Comparison of ENCODE assay signal across 9 mouse cellular contexts in the genomic region with DNA sequence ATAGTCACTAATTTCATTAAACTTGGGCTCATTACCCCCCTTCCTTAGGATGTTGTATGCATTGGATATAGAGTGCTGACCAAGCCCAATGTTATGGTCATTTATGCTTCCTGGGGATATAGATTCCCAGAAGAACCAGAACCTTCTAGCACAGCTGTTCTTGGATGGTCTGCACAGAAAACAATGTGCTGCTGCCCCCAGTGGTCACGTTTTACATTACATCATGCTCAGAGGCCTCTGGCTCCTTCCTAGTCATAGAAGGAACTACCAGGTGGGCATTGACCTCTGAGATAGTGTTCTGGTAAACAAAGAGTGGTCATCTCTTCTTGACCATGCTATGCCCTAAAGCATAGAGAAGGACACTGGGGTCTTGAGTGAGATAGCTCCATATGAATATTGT.
DNase-seq lines count a peak whose midpoint lies in the region; ATAC-seq lines count a peak whose summit lies in the region.
"Had no signal": no experiment of that assay in that cellular context is flagged by ENCODE, and none has a peak within 500 bp of the region (broad histone marks: within the 10 kb centered on the region; RNA-seq: fewer than 3 reads in every experiment).

No protein-coding gene starts in this region.

- no peak overlapping the region for H3K4me3 ChIP-seq in forebrain, embryonic 14.5 days (ENCODE audit: low read depth, low read length)
- H3K4me3 ChIP-seq: liver, embryonic 15.5 days had no signal

- H3K27ac ChIP-seq in forebrain, embryonic 14.5 days (ENCODE audit: low read depth, low read length): no peak overlapping the region
- H3K27ac ChIP-seq: liver, embryonic 15.5 days had no signal

- H3K4me2 ChIP-seq in forebrain, embryonic 14.5 days (ENCODE audit: low read length): no peak overlapping the region
- H3K4me2 ChIP-seq: liver, embryonic 15.5 days had no signal

- DNase-seq in heart, postnatal 14 days: peak; percentile 4 to 18
- no peak for DNase-seq in heart, postnatal 25 days (ENCODE audit: low spot score)
- DNase-seq in spleen, postnatal 4 days (ENCODE audit: low spot score in 2 of 2): peak; percentile 14 to 66
- DNase-seq in spleen, adult 12 weeks (ENCODE audit: low spot score): no peak
- peak; percentile 54 for DNase-seq in embryo, embryonic 10.5 days (ENCODE audit: low spot score)
- DNase-seq in right cerebral cortex, postnatal 14 days: peak; percentile 7
- DNase-seq in T-cell, adult 2 months (ENCODE audit: low spot score): no peak
- no peak for DNase-seq in forebrain, embryonic 14.5 days (ENCODE audit: low spot score)

- intact Hi-C loops in heart, postnatal 14 days (cut with DNase I): no loop called here
- intact Hi-C loops in heart, postnatal 25 days (cut with DNase I): no loop called here

- no peaks in the 10 kb centered on the region for H3K4me1 ChIP-seq in forebrain, embryonic 14.5 days (ENCODE audit: control insufficient read depth, insufficient read depth, low read length)
- H3K4me1 ChIP-seq: liver, embryonic 15.5 days had no signal

- H3K9ac ChIP-seq in forebrain, embryonic 14.5 days (ENCODE audit: low read length): no peak overlapping the region
- H3K9ac ChIP-seq: liver, embryonic 15.5 days had no signal

- no peak for ATAC-seq in forebrain, embryonic 14.5 days

- H3K9me3 ChIP-seq in forebrain, embryonic 14.5 days (replicated peaks; ENCODE audit: control insufficient read depth, low read length): no peaks in the 10 kb centered on the region
- H3K9me3 ChIP-seq: liver, embryonic 15.5 days had no signal

- no peaks in the 10 kb centered on the region for H3K27me3 ChIP-seq in forebrain, embryonic 14.5 days (replicated peaks; ENCODE audit: control insufficient read depth, insufficient read depth, low read length)
- H3K27me3 ChIP-seq: liver, embryonic 15.5 days had no signal

- H3K36me3 ChIP-seq in forebrain, embryonic 14.5 days (ENCODE audit: control insufficient read depth, insufficient read depth, low read length): no peaks in the 10 kb centered on the region
- H3K36me3 ChIP-seq: liver, embryonic 15.5 days had no signal

- 0% methylated on average over 1 of the region's 1 CpGs for WGBS in forebrain, embryonic 14.5 days

Comparison
In these comparisons a context has a peak if more than half of its experiments do, and no peak if none do; other contexts are left out.
1. DNase-seq: peak in heart, postnatal 14 days (2 of 2), spleen, postnatal 4 days (2 of 2), embryo, embryonic 10.5 days (single experiment) and right cerebral cortex, postnatal 14 days (single experiment); none in heart, postnatal 25 days (single experiment), spleen, adult 12 weeks (single experiment), T-cell, adult 2 months (single experiment) and forebrain, embryonic 14.5 days (single experiment).